Mouse (Mus musculus) E14TG2a.4 (cell line): ENCODE data around the gene Pbld1.

Source experiments
- CTCF ChIP-seq: conservative IDR thresholded peaks from 2 replicates; pipeline ENCODE4 v1.5.1; 2014; ENCODE audit warnings: low read length
- NANOG ChIP-seq: IDR thresholded peaks from 2 replicates; pipeline ENCODE4 v1.6.1; 2014; ENCODE audit warnings: borderline replicate concordance, low read length, mixed read lengths
- POU5F1 ChIP-seq: IDR thresholded peaks from 2 replicates; pipeline ENCODE4 v1.6.1; 2014; ENCODE audit warnings: low read length, borderline replicate concordance

DNA sequence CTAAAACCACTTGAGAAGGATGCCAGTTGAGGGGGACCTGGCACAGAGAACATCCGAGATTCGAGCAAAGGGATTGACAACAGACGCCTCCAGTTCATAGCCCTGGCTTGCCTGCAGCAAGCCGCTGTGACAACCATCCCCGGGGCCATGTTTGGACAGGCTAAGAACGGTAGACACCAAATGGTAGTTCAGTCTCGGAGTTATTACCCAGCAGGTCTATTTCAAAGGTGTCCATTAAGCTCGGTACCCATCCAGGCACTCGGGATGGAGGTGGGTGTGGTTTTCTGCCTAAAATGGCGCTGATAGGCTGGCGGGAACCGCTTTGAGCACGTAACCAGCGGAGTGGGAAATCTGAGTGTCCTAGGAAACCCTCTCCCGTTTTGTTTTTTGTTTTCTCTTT lies 55.9 kb downstream of the Pbld1 start:
- TF ChIP-seq CTCF (no peak), POU5F1 (no peak), NANOG (no peak)
